ENCODE assay signal across 17 mouse cellular contexts in genomic region chr2:59205092-59205491, GRCm38 (mm10).
"Had no signal": no experiment of that assay in that cellular context is flagged by ENCODE, and none has a peak within 500 bp of the region (broad histone marks: within the 10 kb centered on the region; RNA-seq: fewer than 3 reads in every experiment).

No protein-coding gene starts in this region.

- H3K9ac ChIP-seq: limb, embryonic 15.5 days; liver, embryonic 12.5 days; lung, embryonic 14.5 days; neural tube, embryonic 15.5 days had no signal

- H3K27me3 ChIP-seq: limb, embryonic 15.5 days; liver, embryonic 12.5 days; neural tube, embryonic 15.5 days had no signal

- H3K36me3 ChIP-seq: limb, embryonic 15.5 days; liver, embryonic 12.5 days; midbrain, embryonic 10.5 days; neural tube, embryonic 15.5 days had no signal

- ATAC-seq: liver, embryonic 12.5 days had no signal

- H3K4me3 ChIP-seq: layer of hippocampus, adult 2 months; left cerebral cortex, adult 2 months; limb, embryonic 15.5 days; liver, embryonic 12.5 days; midbrain, embryonic 10.5 days; myocyte; neural tube, embryonic 15.5 days had no signal

- H3K9me3 ChIP-seq: limb, embryonic 15.5 days; liver, embryonic 12.5 days; midbrain, embryonic 10.5 days; neural tube, embryonic 15.5 days had no signal

- H3K27ac ChIP-seq: kidney, postnatal 0 days; layer of hippocampus, adult 2 months; left cerebral cortex, adult 2 months; limb, embryonic 15.5 days; liver, embryonic 12.5 days; midbrain, embryonic 10.5 days; neural tube, embryonic 15.5 days had no signal

- DNase-seq: kidney, adult 11 months; kidney, adult 9 months; kidney, postnatal 4 days; lung, embryonic 14.5 days; lung, postnatal 10 days; lung, postnatal 4 days; midbrain, embryonic 14.5 days; thymus, adult 18-20 months; thymus, postnatal 25 days had no signal

- H3K4me2 ChIP-seq: limb, embryonic 15.5 days; liver, embryonic 12.5 days; lung, embryonic 14.5 days; neural tube, embryonic 15.5 days had no signal
